Mouse (Mus musculus) kidney, adult 2 months (tissue): ENCODE results near the gene Irs3.

Experiments used
- CTCF ChIP-seq: fragments of 200-500 bp; conservative IDR thresholded peaks from 2 replicates; pipeline ENCODE4 v1.5.1; 2011; ENCODE audit warnings: low read depth, mild to moderate bottlenecking, control low read depth, low read length, moderate library complexity, mixed read lengths; ENCODE audit not compliant: insufficient read depth, insufficient read length
- POLR2A ChIP-seq: fragments of 200-500 bp; IDR thresholded peaks from one replicate; pipeline ENCODE4 v1.6.1; 2011; ENCODE audit warnings: low read depth, low read length, control low read depth

DNA sequence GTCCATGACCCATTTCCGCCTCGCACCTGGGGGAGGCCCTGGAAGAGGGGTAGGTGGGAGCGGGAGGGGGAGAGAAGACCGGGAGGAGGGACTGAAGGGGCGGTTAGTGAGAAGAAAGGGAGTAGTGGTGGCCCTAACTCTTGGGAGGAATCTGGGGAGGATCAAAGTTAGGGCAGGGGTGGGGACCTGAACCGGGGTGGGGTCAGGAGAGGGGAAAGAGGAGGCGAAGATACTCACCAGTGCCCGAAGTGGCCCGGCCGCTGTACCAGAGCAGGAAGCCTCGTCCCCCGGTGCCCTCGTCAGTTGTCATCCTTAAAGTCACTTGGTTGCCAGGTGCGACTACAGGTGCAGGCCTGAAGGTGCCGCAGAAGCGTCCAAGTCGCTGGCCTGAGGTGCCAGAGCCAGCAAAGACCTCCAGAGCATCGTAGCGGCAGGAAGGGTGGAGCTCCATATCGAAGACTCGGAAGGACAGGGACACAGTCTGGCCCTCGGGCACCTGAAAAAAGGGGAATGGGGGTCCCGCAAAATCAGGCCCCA is 36.8 kb downstream of the Irs3 start:
- TF ChIP-seq CTCF (no peak; the same call in 1 of the 2 replicates), POLR2A (no peak)
